Mouse (Mus musculus) liver, embryonic 14.5 days (tissue): ENCODE measurements around the gene Negr1.

Source experiments
- CTCF ChIP-seq: IDR thresholded peaks from 2 replicates; pipeline ENCODE4 v1.5.1; 2016; ENCODE audit warnings: antibody characterized with exemption, low read depth, control low read depth
- EP300 ChIP-seq: IDR thresholded peaks from 2 replicates; pipeline ENCODE4 v1.6.1; 2016; ENCODE audit warnings: antibody characterized with exemption, low read depth

DNA sequence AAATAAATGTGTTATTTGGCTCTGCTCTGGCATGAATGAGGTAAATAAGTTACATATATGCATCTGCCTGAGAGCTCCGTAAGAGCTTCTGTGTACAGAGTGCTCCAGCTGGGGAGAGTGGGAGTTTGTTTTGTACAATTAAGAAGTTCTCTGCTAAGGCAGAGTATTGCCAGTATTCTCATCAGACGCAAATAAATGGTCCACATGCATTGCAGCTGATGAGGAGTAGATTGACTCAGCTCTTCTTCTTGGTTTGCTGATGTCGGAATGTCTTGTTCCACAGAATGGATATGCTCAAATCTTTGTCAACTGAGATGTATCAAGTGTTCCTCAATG is 367.4 kb downstream of the Negr1 start:
- TF ChIP-seq EP300, result no peak
- no peak for TF ChIP-seq CTCF
